Mouse (Mus musculus): ENCODE measurements around the gene Wdfy4. TPM values are rescaled to one million over a fixed set of nuclear protein-coding genes. Genes with fewer than 3 reads are reported as not detected.

The Wdfy4 gene
- polyA plus RNA-seq, 1 experiment: 1.9 TPM

- DNase-seq (ENCODE audit: low spot score): no peak
These were observed 201.1 kb downstream of the Wdfy4 start for GRCm38 (mm10) chr14:32984176-32984738.

- no peak for DNase-seq (ENCODE audit: low spot score)
These were observed 214.6 kb downstream of the Wdfy4 start for GRCm38 (mm10) chr14:32970700-32971099.

GRCm38 (mm10) chr14:32964742-32965141 lies 220.6 kb downstream of the Wdfy4 start:
- DNase-seq (ENCODE audit: low spot score): no peak

GRCm38 (mm10) chr14:32960481-32960880 lies 224.8 kb downstream of the Wdfy4 start:
- DNase-seq (ENCODE audit: low spot score): peak; percentile 32

GRCm38 (mm10) chr14:32958671-32959070 lies 226.6 kb downstream of the Wdfy4 start:
- DNase-seq (ENCODE audit: low spot score): no peak

GRCm38 (mm10) chr14:32956486-32956885 lies 228.8 kb downstream of the Wdfy4 start:
- DNase-seq (ENCODE audit: low spot score): no peak

GRCm38 (mm10) chr14:32950312-32951301 lies 234.7 kb downstream of the Wdfy4 start:
- DNase-seq (ENCODE audit: low spot score): no peak

- no peak for DNase-seq (ENCODE audit: low spot score)
These were observed 237.8 kb downstream of the Wdfy4 start for GRCm38 (mm10) chr14:32947512-32947911.

- no peak for DNase-seq (ENCODE audit: low spot score)
These were observed 246.1 kb downstream of the Wdfy4 start for GRCm38 (mm10) chr14:32939217-32939616.

GRCm38 (mm10) chr14:32934064-32934463 lies 251.2 kb downstream of the Wdfy4 start:
- DNase-seq (ENCODE audit: low spot score): no peak

GRCm38 (mm10) chr14:32932220-32932619 lies 253.1 kb downstream of the Wdfy4 start:
- no peak for DNase-seq (ENCODE audit: low spot score)

- DNase-seq (ENCODE audit: low spot score): no peak
These were observed 253.6 kb downstream of the Wdfy4 start for GRCm38 (mm10) chr14:32931709-32932108.

- DNase-seq (ENCODE audit: low spot score): no peak
These were observed 261.4 kb downstream of the Wdfy4 start for GRCm38 (mm10) chr14:32923871-32924270.

- no peak for DNase-seq (ENCODE audit: low spot score)
These were observed 267.4 kb downstream of the Wdfy4 start for GRCm38 (mm10) chr14:32917919-32918318.

GRCm38 (mm10) chr14:32915360-32915759 lies 269.9 kb downstream of the Wdfy4 start:
- DNase-seq (ENCODE audit: low spot score): no peak

GRCm38 (mm10) chr14:32911187-32911586 lies 274.1 kb downstream of the Wdfy4 start:
- no peak for DNase-seq (ENCODE audit: low spot score)

Other genes with a start within 250 kb of the Wdfy4 start
- 0.58 and 0.75 TPM in 2 replicates for gene Lrrc18, start 194.1 kb downstream of the Wdfy4 start, polyA plus RNA-seq (2012; rRNA removed)
- 16.9 and 20.5 TPM in 2 replicates for gene Arhgap22, start 28.5 kb upstream of the Wdfy4 start, polyA plus RNA-seq (2012; rRNA removed)